Mouse (Mus musculus) forebrain, embryonic 11.5 days (tissue): Measurements from ENCODE around the gene Gm49361. TPM values are rescaled to one million over a fixed set of nuclear protein-coding genes. Genes with fewer than 3 reads are reported as not detected.

ENCODE experiments used
- ATAC-seq: fragments of 200-750 bp; cut with Nextera tagmentation; replicated peaks from 2 replicates; pipeline ENCODE4 v1.8.0; 2017; ENCODE audit warnings: moderate TSS enrichment; ENCODE audit not compliant: low FRiP score
- DNase-seq: peaks from one replicate; pipeline ENCODE4 v3.0.0-alpha.2; 2017; ENCODE audit warnings: low spot score
- H3K27ac ChIP-seq: fragments of 300-500 bp; sonication (generic); 2 replicates; pipeline ENCODE4 v1.5.1; 2014; ENCODE audit warnings: low read depth, low read length
- H3K27me3 ChIP-seq: fragments of 300-500 bp; sonication (generic); 2 replicates; pipeline ENCODE4 v1.6.1; 2014; ENCODE audit warnings: mild to moderate bottlenecking, low read length, mixed read lengths; ENCODE audit not compliant: control insufficient read depth, insufficient read depth
- H3K36me3 ChIP-seq: fragments of 300-500 bp; sonication (generic); 2 replicates; pipeline ENCODE4 v1.6.1; 2014; ENCODE audit warnings: mild to moderate bottlenecking, low read length, moderate library complexity, mixed read lengths; ENCODE audit not compliant: control insufficient read depth, insufficient read depth
- H3K4me1 ChIP-seq: fragments of 300-500 bp; sonication (generic); replicated peaks from 2 replicates; pipeline ENCODE4 v1.6.1; 2014; ENCODE audit warnings: low read length, mixed read lengths; ENCODE audit not compliant: control insufficient read depth, insufficient read depth
- H3K4me2 ChIP-seq: fragments of 300-500 bp; sonication (generic); 2 replicates; pipeline ENCODE4 v1.6.1; 2014; ENCODE audit warnings: low read depth, mild to moderate bottlenecking, low read length, moderate library complexity, mixed read lengths; ENCODE audit not compliant: severe bottlenecking
- H3K4me3 ChIP-seq: fragments of 300-500 bp; sonication (generic); 2 replicates; pipeline ENCODE4 v1.5.1; 2014; ENCODE audit warnings: low read depth, low read length
- H3K9ac ChIP-seq: fragments of 300-500 bp; sonication (generic); 2 replicates; pipeline ENCODE4 v1.6.1; 2014; ENCODE audit warnings: low read length
- H3K9me3 ChIP-seq: fragments of 300-500 bp; sonication (generic); 2 replicates; pipeline ENCODE4 v1.6.1; 2016; ENCODE audit warnings: low read length, mixed read lengths; ENCODE audit not compliant: control insufficient read depth
- WGBS: fragments of 180-500 bp; shearing (Covaris S2); extraction: QIAGEN DNeasy Blood & Tissue Kit; methylation state at CpG from one replicate; pipeline ENCODE4 v1.1.7; 2014; 5-methylcytosine and 5-hydroxymethylcytosine counted together
- polyA plus RNA-seq: library from polyadenylated mRNA; unstranded; fragments of >200 nt; fragmentation: Nextera tagmentation; extraction: Ambion mirVana; gene quantifications from 2 replicates; pipeline ENCODE4 v1.2.1, GENCODE M21; 2014

Gm49361 gene
- polyA plus RNA-seq, 1 experiment from 2014 or later = not detected

GRCm38 (mm10) chr14:57705759-57706158 is 40.1 kb downstream of the Gm49361 start:
- 90% methylated on average over 4 of the region's 4 CpGs for WGBS
- H3K9ac ChIP-seq = no peak overlapping the region
- DNase-seq (no peak), ATAC-seq (no peak)
- H3K27me3 ChIP-seq = no peaks in the 10 kb centered on the region
- H3K4me1 ChIP-seq = peaks cover 21% of the 10 kb centered on the region
- no peak overlapping the region for H3K27ac ChIP-seq
- no peaks in the 10 kb centered on the region for H3K36me3 ChIP-seq
- H3K4me3 ChIP-seq = no peak overlapping the region
- H3K9me3 ChIP-seq = no peaks in the 10 kb centered on the region
- no peak overlapping the region for H3K4me2 ChIP-seq

GRCm38 (mm10) chr14:57705075-57705474 is 40.8 kb downstream of the Gm49361 start:
- Histone ChIP-seq H3K4me3 (no peak overlapping the region), H3K4me2 (no peak overlapping the region), H3K9ac (no peak overlapping the region), H3K4me1 (peaks cover 21% of the 10 kb centered on the region), H3K36me3 (peaks cover under 1% of the 10 kb centered on the region; the same call in 1 of the 2 replicates), H3K27ac (no peak overlapping the region), H3K27me3 (no peaks in the 10 kb centered on the region), H3K9me3 (no peaks in the 10 kb centered on the region)
- ATAC-seq (no peak), DNase-seq (no peak)
- 92% methylated on average over 4 of the region's 4 CpGs for WGBS

- whole genome bisulfite sequencing = 55% methylated on average over 12 of the region's 12 CpGs
- Histone ChIP-seq H3K36me3 (peaks cover 8% of the 10 kb centered on the region), H3K27ac (peak overlapping the region; percentile 64), H3K4me2 (no peak overlapping the region), H3K9me3 (no peaks in the 10 kb centered on the region), H3K9ac (no peak overlapping the region), H3K27me3 (no peaks in the 10 kb centered on the region), H3K4me3 (no peak overlapping the region), H3K4me1 (peaks cover 5% of the 10 kb centered on the region; the same call in 1 of the 2 replicates)
- ATAC-seq (peak; percentile 79), DNase-seq (no peak)
Observed at GRCm38 (mm10) chr14:57701915-57702477, 43.9 kb downstream of the Gm49361 start.

GRCm38 (mm10) chr14:57699461-57699970 is 46.4 kb downstream of the Gm49361 start:
- no peak overlapping the region for H3K27ac ChIP-seq
- H3K36me3 ChIP-seq = peaks cover 8% of the 10 kb centered on the region
- no peak overlapping the region for H3K4me3 ChIP-seq
- H3K27me3 ChIP-seq = no peaks in the 10 kb centered on the region
- no peak overlapping the region for H3K4me2 ChIP-seq
- 94% methylated on average over 33 of the region's 33 CpGs for WGBS
- H3K9me3 ChIP-seq = no peaks in the 10 kb centered on the region
- H3K4me1 ChIP-seq = peaks cover 4% of the 10 kb centered on the region; the same call in 1 of the 2 replicates
- no peak for ATAC-seq
- no peak overlapping the region for H3K9ac ChIP-seq
- DNase-seq = peak; percentile 47

DNA sequence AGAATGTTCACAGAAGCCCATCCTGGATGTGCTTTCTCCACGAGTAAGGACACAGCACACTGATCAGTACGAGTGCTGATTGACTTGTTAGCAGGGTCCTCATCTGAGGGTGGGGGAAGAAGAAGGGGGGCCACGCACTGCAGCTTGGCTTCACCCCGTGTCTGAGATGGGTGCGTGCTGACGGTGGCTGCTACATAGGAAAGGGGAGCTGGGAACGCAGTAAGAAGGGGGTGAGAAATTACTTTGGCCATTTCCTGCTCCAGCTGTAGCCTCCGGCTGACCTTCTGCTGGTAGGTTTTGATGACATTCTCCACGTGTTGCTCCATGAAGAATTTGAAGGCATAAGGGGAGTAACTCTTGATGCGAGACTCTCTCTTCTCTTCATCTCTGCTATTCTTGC is 46.9 kb downstream of the Gm49361 start:
- Histone ChIP-seq H3K36me3 (peaks cover 8% of the 10 kb centered on the region), H3K4me2 (no peak overlapping the region), H3K27me3 (no peaks in the 10 kb centered on the region), H3K9ac (no peak overlapping the region), H3K27ac (no peak overlapping the region), H3K9me3 (no peaks in the 10 kb centered on the region), H3K4me3 (no peak overlapping the region), H3K4me1 (peaks cover 4% of the 10 kb centered on the region; the same call in 1 of the 2 replicates)
- ATAC-seq (no peak), DNase-seq (no peak)
- WGBS = 92% methylated on average over 10 of the region's 10 CpGs

- Histone ChIP-seq H3K4me1 (no peaks in the 10 kb centered on the region), H3K4me3 (no peak overlapping the region), H3K27me3 (no peaks in the 10 kb centered on the region), H3K4me2 (no peak overlapping the region), H3K9ac (no peak overlapping the region), H3K36me3 (peaks cover 8% of the 10 kb centered on the region), H3K27ac (no peak overlapping the region), H3K9me3 (no peaks in the 10 kb centered on the region)
- ATAC-seq = no peak
- no peak for DNase-seq
- 96% methylated on average over 15 of the region's 15 CpGs for WGBS
Observed at GRCm38 (mm10) chr14:57696066-57696465, 49.8 kb downstream of the Gm49361 start.

- 87% methylated on average over 8 of the region's 8 CpGs for WGBS
- Histone ChIP-seq H3K4me3 (no peak overlapping the region), H3K27ac (no peak overlapping the region), H3K4me1 (no peaks in the 10 kb centered on the region), H3K9ac (no peak overlapping the region), H3K4me2 (no peak overlapping the region), H3K9me3 (no peaks in the 10 kb centered on the region), H3K27me3 (no peaks in the 10 kb centered on the region), H3K36me3 (peaks cover 8% of the 10 kb centered on the region)
- DNase-seq (no peak), ATAC-seq (no peak)
Observed at GRCm38 (mm10) chr14:57695550-57695949, 50.4 kb downstream of the Gm49361 start.

DNA sequence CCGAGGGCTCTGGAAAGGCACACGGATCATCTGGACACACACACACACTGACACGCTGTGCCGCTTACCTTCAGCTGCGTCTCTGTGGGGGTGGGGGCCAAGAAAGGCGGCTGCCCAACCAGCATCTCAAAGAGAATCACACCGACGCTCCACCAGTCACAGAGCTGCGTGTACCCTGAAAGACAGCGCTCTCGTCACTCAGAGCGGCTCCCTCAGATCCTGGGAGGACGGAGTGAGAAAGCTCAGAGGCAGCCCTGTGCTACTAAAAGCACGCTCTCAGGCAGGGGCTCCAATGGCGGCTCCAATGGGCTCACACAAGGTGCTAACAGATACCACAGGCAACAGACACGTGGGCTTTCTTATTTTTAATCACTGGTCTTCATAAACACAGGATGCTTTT is 51.7 kb downstream of the Gm49361 start:
- no peak overlapping the region for H3K27ac ChIP-seq
- H3K4me2 ChIP-seq = no peak overlapping the region
- no peak for ATAC-seq
- no peak overlapping the region for H3K9ac ChIP-seq
- DNase-seq = no peak
- H3K4me3 ChIP-seq = no peak overlapping the region
- no peaks in the 10 kb centered on the region for H3K4me1 ChIP-seq
- no peaks in the 10 kb centered on the region for H3K27me3 ChIP-seq
- 86% methylated on average over 16 of the region's 16 CpGs for WGBS
- H3K9me3 ChIP-seq = no peaks in the 10 kb centered on the region
- H3K36me3 ChIP-seq = no peaks in the 10 kb centered on the region; the same call in 1 of the 2 replicates

- no peak for ATAC-seq
- Histone ChIP-seq H3K9ac (no peak overlapping the region), H3K4me1 (no peaks in the 10 kb centered on the region), H3K4me2 (no peak overlapping the region), H3K4me3 (no peak overlapping the region), H3K27ac (no peak overlapping the region), H3K9me3 (no peaks in the 10 kb centered on the region), H3K27me3 (no peaks in the 10 kb centered on the region), H3K36me3 (no peaks in the 10 kb centered on the region; the same call in 1 of the 2 replicates)
- 93% methylated on average over 17 of the region's 17 CpGs for WGBS
- no peak for DNase-seq
Observed at GRCm38 (mm10) chr14:57692517-57693130, 53.3 kb downstream of the Gm49361 start.
